Mouse (Mus musculus): Measurements from ENCODE around the gene Ndufv3.
"Not testable (repeated sequence)": the region's sequence is repeated elsewhere in the genome, so short reads cannot be mapped to it uniquely, and the experiment has no call there.

Gene Ndufv3

GRCm38 (mm10) chr17:31510944-31511343, 9.0 kb upstream of the Ndufv3 start:
- intact Hi-C loops (cut with DNase I), result no loop called here

GRCm38 (mm10) chr17:31511792-31512495, 8.0 kb upstream of the Ndufv3 start:
- intact Hi-C loops (cut with DNase I), result no loop called here

- intact Hi-C loops (cut with DNase I), result no loop called here
Measured at GRCm38 (mm10) chr17:31512593-31512992, 7.3 kb upstream of the Ndufv3 start.

DNA sequence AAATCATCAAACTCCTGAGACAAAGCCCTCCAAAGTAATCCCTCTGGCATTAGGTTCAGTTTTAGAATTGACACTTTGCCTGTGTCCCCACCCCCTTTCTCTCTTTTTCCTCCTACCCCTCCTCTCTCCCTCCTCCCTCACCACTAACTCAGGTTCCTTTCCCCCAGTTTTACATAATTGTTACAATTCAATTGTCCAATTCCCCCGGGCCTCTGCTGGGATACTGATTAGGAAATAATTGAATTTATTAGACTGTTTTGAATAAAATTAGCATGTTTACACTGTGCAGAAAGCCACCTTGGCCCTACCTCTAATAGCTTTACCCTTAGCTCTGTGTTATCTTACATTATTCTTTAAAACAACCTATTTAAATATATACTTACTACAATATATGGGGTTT, 5.2 kb upstream of the Ndufv3 start:
- intact Hi-C loops (cut with DNase I), result loop anchor here (5.0 kb wide), 1 partner anchor 53 kb away; no protein-coding TSS in a partner anchor

DNA sequence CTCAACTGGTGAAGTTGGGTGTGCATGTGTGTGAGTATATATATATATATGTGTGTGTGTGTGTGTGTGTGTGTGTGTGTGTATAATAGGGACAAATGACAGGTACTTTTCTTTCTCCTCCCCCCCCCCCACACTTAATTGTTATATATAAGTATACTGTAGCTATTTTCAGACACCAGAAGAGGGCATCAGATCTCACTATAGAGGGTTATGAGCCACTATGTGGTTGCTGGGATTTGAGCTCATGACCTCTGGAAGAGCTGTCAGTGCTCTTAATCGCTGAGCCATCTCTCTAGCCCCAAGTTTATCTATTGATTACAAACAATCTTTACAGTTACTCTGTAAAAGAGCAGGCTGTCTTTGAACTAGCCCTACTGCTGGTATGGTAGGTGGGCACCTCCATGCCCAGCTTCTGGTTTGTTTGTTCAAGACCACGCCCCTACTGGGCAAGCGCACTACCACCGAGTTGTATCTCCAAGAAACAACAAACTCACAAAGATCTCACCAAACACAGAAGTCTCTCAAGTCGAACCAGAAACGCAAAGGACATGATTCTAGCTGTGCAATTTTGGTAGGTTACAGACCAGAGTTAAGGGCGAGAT, 470 bp upstream of the Ndufv3 start:
- intact Hi-C loops (cut with DNase I), result loop anchor here (5.0 kb wide), 1 partner anchor 48 kb away; no protein-coding TSS in a partner anchor

DNA sequence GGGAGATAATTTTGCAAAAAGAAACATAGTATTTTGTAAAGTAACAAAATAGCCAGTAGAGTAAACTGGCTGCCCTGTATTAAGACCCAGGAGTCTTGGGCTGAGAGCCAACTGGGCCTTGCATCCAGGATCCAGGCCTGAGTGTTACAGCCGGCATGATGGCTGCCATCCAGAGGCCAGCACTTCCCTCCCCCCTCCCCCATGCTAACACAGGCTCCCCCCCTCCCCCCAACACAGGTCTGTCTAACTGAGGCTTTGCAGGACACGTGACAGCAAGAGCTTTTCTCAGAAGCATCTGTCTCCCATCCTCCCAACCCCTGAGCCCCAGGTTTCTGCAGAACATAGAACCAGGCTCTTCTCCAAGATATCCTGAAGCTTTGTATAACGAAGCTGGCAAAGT, 980 bp downstream of the Ndufv3 start:
- intact Hi-C loops (cut with DNase I), result no loop called here

- intact Hi-C loops (cut with DNase I), result no loop called here
Measured at GRCm38 (mm10) chr17:31521948-31522347, 2.0 kb downstream of the Ndufv3 start.

- intact Hi-C loops (cut with DNase I), result loop anchor here (5.0 kb wide), 1 partner anchor 137 kb away; no protein-coding TSS in a partner anchor
Measured at GRCm38 (mm10) chr17:31525114-31525513, 5.2 kb downstream of the Ndufv3 start.

- intact Hi-C loops (cut with DNase I), result loop anchor here (5.0 kb wide), 1 partner anchor 136 kb away; no protein-coding TSS in a partner anchor
Measured at GRCm38 (mm10) chr17:31525816-31526215, 5.9 kb downstream of the Ndufv3 start.

DNA sequence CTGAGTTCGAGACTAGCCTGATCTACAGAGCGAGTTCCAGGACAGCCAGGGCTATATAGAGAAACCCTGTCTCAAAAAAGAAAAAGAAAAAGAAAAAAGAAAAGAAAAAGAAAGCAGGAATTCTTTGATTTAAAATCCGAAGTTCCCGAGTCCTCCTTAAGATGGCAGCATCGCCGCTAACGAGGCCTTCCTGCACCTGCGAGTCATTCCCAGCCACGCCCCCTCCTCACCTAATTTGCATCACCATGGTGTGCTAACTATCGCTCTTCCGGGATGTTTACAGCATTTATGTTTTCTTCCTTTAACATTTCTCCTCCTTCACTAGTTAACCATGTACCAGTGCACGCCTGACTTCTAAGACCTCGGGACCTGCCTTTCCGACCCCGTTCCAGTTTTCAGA, 9.4 kb downstream of the Ndufv3 start:
- intact Hi-C loops (cut with DNase I), result loop anchor here (5.0 kb wide), 1 partner anchor 133 kb away; no protein-coding TSS in a partner anchor

- intact Hi-C loops (cut with DNase I), result no loop called here
Measured at GRCm38 (mm10) chr17:31531441-31532158, 11.7 kb downstream of the Ndufv3 start.

DNA sequence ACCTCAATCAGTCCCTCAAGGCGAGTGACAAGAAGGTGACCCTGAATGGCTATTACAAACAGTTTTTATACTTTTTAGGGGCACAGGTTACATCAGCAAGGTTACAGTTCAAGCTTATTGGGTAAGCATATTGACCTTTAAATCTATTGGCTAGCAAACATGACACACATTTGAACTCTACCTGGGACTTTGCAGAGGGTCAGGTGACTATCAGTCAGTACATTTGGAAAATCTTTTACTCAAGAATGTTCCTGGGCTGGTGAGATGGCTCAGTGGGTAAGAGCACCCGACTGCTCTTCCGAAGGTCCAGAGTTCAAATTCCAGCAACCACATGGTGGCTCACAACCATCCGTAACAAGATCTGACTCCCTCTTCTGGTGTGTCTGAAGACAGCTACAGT, 12.4 kb downstream of the Ndufv3 start:
- intact Hi-C loops (cut with DNase I), result not testable (repeated sequence)

DNA sequence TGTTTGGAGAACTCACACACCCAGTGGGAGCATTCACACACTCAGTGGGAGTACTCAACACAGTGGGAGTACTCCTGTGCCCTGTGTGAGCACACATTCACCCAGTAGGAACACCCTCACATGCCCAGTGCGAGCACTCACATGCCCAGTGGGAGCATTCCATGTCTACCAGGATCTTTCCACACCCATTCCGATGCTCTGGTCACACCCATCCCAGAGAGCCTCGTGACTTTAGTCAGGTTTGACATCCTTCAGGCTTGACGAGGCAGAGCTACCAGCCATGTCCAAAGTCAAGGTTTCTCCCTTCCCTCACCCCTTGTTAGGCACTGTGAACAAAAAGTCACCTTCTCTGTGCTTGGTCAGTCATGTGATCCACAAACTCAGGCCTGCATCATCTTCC, 15.4 kb downstream of the Ndufv3 start:
- intact Hi-C loops (cut with DNase I), result no loop called here

- intact Hi-C loops (cut with DNase I), result no loop called here
Measured at GRCm38 (mm10) chr17:31535871-31536629, 16.1 kb downstream of the Ndufv3 start.

- intact Hi-C loops (cut with DNase I), result no loop called here
Measured at GRCm38 (mm10) chr17:31540101-31540500, 20.2 kb downstream of the Ndufv3 start.

GRCm38 (mm10) chr17:31540809-31541459, 21.0 kb downstream of the Ndufv3 start:
- intact Hi-C loops (cut with DNase I), result no loop called here

DNA sequence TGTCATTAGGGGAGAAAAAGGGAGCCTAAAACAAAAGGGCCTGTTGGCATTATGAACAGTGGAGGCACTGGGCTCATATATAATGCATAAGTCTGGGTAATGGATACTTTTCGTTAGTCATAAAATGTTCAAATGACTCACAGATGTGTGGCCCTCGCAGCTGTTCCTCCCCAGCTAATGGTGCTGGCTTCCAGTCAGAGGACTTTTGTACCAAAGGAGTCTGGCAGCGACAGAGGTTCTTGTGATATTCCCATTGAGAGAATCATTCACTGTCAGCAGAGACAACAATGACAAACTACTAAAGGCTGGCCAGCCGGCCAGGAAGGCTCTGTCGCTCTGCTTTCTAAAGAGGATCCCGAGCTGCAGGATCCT, 21.5 kb downstream of the Ndufv3 start:
- intact Hi-C loops (cut with DNase I), result no loop called here

DNA sequence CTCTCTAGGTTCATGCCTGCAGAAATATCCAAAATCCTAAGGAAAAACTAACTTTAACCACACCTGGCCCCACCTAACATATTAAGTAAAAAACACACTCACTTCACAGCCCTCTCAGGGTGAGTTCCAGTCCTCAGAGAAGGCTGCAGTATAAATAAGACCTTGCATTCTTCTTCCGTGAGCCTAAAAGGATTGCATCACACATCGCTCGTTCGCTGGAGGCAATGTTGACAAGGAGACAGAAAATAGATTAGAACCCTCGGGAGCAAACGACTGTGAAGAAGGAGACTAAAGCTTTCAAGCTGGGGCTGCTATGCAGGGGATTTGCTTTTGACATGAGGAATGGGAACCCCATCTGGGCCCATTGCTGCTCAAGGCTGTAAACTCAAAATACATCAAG, 23.7 kb downstream of the Ndufv3 start:
- intact Hi-C loops (cut with DNase I), result no loop called here

- intact Hi-C loops (cut with DNase I), result no loop called here
Measured at GRCm38 (mm10) chr17:31546444-31547196, 26.7 kb downstream of the Ndufv3 start.

- intact Hi-C loops (cut with DNase I), result no loop called here
Measured at GRCm38 (mm10) chr17:31547974-31548373, 28.1 kb downstream of the Ndufv3 start.
